Mouse (Mus musculus) cerebellum, postnatal 10 days (tissue): ENCODE results near the gene 4930415O20Rik.

Source experiments
- DNase-seq, 2 experiments: peaks; one replicate each; pipeline ENCODE4 v3.0.0; 2021; ENCODE audit warnings: mixed read lengths in 2 of 2

The 4930415O20Rik gene

DNA sequence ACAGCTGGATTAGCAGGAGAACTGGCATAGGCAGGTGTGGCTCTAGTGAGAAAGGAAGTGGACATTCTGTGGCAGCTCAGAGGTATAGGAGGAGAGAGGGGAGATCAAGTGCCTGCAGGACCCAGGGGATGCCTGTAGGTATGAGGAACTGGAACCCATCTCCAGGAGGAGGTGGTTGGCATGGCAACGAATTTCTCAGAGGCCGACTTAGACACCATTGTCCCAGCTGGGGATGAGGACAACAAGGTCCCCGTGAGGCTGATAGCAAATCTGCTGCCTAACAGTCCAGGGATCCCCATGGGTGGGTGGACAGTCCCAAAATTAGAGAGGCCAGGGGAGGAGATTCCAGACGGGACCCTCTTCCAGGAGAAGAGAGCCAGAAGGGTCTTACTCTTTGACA, 62.1 kb downstream of the 4930415O20Rik start:
- DNase-seq, result no peak

DNA sequence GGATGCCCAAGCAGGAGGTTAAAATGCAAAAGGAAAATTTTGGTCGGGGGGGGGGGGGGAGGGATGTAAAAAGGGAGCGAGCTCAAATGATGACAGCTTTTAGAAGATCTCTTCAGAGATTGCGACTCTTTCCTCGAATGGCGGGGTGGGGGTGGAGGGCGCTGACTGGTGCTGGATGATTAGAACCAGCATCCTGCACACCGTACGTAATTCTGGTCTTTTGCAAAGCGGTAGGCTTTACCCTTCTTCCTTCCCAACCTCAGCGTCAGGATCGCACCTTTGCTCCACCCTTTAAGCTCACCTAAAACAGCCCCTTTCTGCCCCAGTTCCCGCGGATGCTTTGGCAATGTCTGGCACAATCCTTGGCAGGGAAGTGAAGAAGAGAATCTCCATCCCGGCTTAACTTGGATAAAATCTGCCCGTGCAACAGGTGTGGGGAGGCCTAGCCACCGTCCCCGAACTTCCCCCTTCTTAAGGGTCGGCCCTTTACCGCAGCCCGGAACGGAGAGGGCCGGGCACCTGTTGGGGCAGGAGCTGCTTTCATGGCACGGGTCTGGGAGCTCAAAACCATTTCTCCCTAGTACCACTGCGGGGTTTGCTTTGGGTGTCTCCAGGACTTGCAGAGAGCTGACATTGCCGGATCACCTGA, 63.1 kb downstream of the 4930415O20Rik start:
- peak; percentile 58 to 67 for DNase-seq

DNA sequence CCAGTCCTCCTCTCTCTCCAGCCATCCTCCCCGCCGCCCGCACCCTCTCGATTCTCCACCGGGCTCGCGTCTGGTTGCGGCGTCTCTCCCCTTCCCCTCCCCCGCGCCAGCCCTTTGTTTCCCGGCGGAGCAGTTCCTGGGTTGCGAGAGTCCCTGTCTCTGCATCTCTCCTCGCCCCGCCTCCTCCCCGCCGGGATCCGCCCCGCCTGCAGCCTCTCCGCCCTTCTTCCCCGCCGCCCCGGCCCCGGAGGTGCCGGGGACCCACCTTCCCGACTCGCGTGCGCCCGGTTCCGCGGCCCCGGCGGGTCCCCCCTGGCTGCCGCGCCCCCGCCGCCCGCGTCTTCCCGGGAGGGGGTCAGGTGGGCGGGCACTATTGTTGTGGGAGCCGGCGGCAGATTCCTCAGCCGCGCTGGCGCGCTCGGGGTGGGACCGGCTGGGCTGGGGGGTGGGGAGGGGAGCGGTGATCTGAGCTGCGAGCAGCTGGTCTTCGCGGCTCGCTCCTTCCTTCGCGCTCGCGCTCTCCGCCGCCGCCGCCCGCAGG, 63.8 kb downstream of the 4930415O20Rik start:
- DNase-seq, result peak; percentile 92 to 94

DNA sequence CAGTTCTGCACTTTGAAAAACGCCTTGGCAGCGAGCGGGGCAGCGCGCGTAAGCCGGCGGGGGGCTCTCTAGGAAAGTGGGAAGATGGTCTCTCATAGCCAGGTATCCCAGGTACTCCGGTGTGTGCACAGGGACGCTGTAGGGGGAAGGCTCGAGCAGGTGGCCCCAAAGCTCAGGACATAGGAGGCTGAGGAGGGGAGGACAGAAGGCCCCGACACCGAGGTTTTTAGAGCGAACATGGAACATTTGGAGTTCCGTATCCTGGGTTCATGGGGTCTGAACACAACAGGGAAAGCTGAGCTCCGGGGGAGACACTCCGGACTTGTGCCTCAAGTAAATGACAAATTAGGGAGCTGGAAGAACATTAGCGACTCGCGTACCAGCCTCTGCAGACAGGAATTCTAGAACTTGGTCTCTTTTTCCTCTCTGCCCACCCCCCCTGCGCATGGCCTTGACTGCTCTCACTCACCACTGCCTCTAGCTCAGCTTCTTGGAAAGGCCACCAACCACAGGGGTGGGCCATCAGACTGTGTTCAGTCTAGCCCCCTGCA, 64.6 kb downstream of the 4930415O20Rik start:
- DNase-seq, result peak; percentile 66 to 73

DNA sequence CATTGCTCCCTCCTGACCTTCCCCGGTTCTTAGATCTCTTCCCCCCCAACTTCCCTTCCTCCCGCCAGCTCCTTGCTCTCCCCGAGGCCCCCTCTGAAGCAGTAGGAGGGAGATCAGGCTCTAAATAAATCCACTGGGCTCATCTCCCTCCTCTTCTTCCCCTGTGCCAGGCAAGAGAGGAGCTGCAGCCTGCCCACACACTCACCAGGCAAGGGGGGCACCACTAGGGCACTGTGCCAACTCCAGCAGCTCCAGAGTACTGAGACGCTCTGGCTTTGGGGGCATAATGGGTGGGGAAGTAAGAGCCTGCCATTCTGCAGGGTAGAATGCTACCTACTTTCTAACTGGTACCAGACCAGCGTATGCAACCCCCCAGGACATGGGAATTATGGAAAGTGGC, 65.7 kb downstream of the 4930415O20Rik start:
- peak; percentile 79 to 81 for DNase-seq

DNA sequence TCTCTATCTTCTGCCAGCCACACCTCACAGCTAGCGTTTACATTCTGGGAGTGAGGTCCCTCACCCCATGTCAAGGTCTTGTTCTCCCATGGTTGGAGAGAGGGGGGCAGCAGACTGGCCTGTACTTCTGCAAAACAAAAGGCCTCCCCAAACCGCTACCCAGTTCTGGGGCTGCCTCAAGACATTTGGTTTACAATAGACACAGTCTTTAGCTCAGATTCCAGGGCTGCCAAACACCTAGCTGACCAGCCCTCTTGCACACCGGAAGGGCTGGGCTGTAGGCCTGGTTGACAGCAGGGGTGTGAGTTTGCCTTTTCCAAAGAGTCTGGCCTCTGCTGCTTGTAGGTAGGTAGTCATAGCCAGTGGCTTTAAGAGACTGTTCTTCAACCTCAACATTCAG, 66.4 kb downstream of the 4930415O20Rik start:
- DNase-seq, result no peak
